Mouse (Mus musculus): ENCODE data around the gene Prr12.
A peak's percentile ranks its signal among the peaks of the same experiment; 100 is the strongest.

DNA sequence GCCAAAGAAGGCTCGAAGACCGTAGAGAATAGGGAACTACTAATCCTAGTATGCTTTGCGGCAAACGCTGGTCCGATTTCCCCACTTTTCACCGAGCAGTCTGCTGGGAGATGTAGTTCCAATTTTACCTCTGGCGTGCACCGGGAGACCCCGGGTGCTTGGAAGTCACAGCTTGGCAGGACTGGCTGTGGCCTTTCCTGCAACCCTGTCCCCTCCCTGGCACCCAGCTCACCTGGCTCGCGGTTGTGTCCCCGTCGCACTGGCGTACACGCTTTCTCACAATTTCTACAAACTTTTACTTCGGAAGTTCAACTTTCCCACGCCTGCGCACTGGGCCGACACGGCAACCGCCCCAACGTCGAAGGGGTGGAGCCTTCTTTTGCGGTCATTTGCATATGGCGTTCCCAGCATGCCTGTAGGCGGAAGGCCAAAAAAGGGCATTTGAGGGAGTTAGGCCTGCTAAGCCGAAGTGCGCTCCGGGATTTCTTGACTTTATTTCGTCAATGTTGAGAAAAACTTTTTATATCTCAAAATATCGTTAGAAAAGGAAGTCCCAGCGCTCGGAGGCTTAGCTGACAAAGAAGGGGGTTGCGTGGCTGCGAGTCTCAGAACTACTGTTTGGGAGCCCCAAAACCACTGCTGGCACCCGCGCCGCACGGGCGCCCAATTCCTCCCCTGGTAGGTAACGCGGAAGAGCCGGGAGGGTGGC is 55.3 kb downstream of the Prr12 start, which contains the start of gene Irf3:
- no peak for TF ChIP-seq CTCF (IDR thresholded peaks at IDR 0.05)
- peak; percentile 98 for TF ChIP-seq POLR2A (IDR thresholded peaks at IDR 0.05; ENCODE audit: insufficient read depth, low read depth, low read length)

Measured in heart, adult 2 months (tissue).